Mouse (Mus musculus) embryonic facial prominence, embryonic 15.5 days (tissue): ENCODE results near the gene Slc3a1. TPM values are rescaled to one million over a fixed set of nuclear protein-coding genes. Genes with fewer than 3 reads are reported as not detected.

ENCODE experiments used
- ATAC-seq: fragments of 200-750 bp; cut with Nextera tagmentation; 2 replicates; pipeline ENCODE4 v1.8.0; 2017; ENCODE audit warnings: low read depth, moderate TSS enrichment; ENCODE audit not compliant: insufficient number of reproducible peaks, low FRiP score, low TSS enrichment
- H3K27ac ChIP-seq: fragments of 300-500 bp; sonication (generic); replicated peaks from 2 replicates; pipeline ENCODE4 v1.5.1; 2015; ENCODE audit warnings: mild to moderate bottlenecking, inconsistent platforms
- H3K27me3 ChIP-seq: fragments of 300-500 bp; sonication (generic); 2 replicates; pipeline ENCODE4 v1.6.1; 2015; ENCODE audit warnings: inconsistent platforms
- H3K36me3 ChIP-seq: fragments of 300-500 bp; sonication (generic); 2 replicates; pipeline ENCODE4 v1.6.1; 2015; ENCODE audit warnings: mild to moderate bottlenecking, inconsistent platforms
- H3K4me1 ChIP-seq: fragments of 300-500 bp; sonication (generic); 2 replicates; pipeline ENCODE4 v1.6.1; 2015; ENCODE audit warnings: inconsistent platforms
- H3K4me2 ChIP-seq: fragments of 300-500 bp; sonication (generic); replicated peaks from 2 replicates; pipeline ENCODE4 v1.6.1; 2015; ENCODE audit warnings: mild to moderate bottlenecking, inconsistent platforms
- H3K4me3 ChIP-seq: fragments of 300-500 bp; sonication (generic); replicated peaks from 2 replicates; pipeline ENCODE4 v1.5.1; 2015; ENCODE audit warnings: mild to moderate bottlenecking, inconsistent platforms
- H3K9ac ChIP-seq: fragments of 300-500 bp; sonication (generic); 2 replicates; pipeline ENCODE4 v1.6.1; 2015; ENCODE audit warnings: inconsistent platforms
- H3K9me3 ChIP-seq: fragments of 300-500 bp; sonication (generic); replicated peaks from 2 replicates; pipeline ENCODE4 v1.6.1; 2016; ENCODE audit warnings: inconsistent platforms
- WGBS: fragments of 180-500 bp; shearing (Covaris S2); methylation state at CpG from one replicate; pipeline ENCODE4 v1.1.7; 2015; 5-methylcytosine and 5-hydroxymethylcytosine counted together
- polyA plus RNA-seq: library from polyadenylated mRNA; unstranded; fragments of >200 nt; fragmentation: Nextera tagmentation; extraction: Ambion mirVana; gene quantifications from 2 replicates; pipeline ENCODE4 v1.2.1, GENCODE M21; 2015

The Slc3a1 gene
- polyA plus RNA-seq, 1 experiment from 2014 or later, result 0.21 TPM

GRCm38 (mm10) chr17:85067331-85067730 is 39.2 kb downstream of the Slc3a1 start:
- no peak overlapping the region for H3K4me3 ChIP-seq
- H3K27me3 ChIP-seq, result no peaks in the 10 kb centered on the region
- no peak overlapping the region for H3K9ac ChIP-seq
- no peak overlapping the region for H3K27ac ChIP-seq
- 93% methylated on average over 7 of the region's 7 CpGs for WGBS
- no peak overlapping the region for H3K4me2 ChIP-seq
- peaks cover 79% of the 10 kb centered on the region for H3K36me3 ChIP-seq
- ATAC-seq, result no peak
- no peaks in the 10 kb centered on the region for H3K9me3 ChIP-seq
- no peaks in the 10 kb centered on the region for H3K4me1 ChIP-seq

GRCm38 (mm10) chr17:85070658-85071057 is 42.5 kb downstream of the Slc3a1 start:
- 61% methylated on average over 6 of the region's 6 CpGs for WGBS
- no peak overlapping the region for H3K4me2 ChIP-seq
- no peaks in the 10 kb centered on the region for H3K9me3 ChIP-seq
- H3K4me1 ChIP-seq, result no peaks in the 10 kb centered on the region
- peaks cover 64% of the 10 kb centered on the region for H3K36me3 ChIP-seq
- no peak overlapping the region for H3K4me3 ChIP-seq
- no peak for ATAC-seq
- H3K9ac ChIP-seq, result no peak overlapping the region
- no peaks in the 10 kb centered on the region for H3K27me3 ChIP-seq
- no peak overlapping the region for H3K27ac ChIP-seq

GRCm38 (mm10) chr17:85071088-85071775 is 43.1 kb downstream of the Slc3a1 start:
- no peaks in the 10 kb centered on the region for H3K4me1 ChIP-seq
- no peak for ATAC-seq
- no peak overlapping the region for H3K27ac ChIP-seq
- peaks cover 64% of the 10 kb centered on the region for H3K36me3 ChIP-seq
- WGBS, result 85% methylated on average over 8 of the region's 8 CpGs
- no peak overlapping the region for H3K4me2 ChIP-seq
- no peak overlapping the region for H3K9ac ChIP-seq
- H3K9me3 ChIP-seq, result no peaks in the 10 kb centered on the region
- H3K4me3 ChIP-seq, result no peak overlapping the region
- H3K27me3 ChIP-seq, result no peaks in the 10 kb centered on the region

GRCm38 (mm10) chr17:85072383-85072782 is 44.2 kb downstream of the Slc3a1 start:
- Histone ChIP-seq H3K27me3 (no peaks in the 10 kb centered on the region), H3K9ac (no peak overlapping the region), H3K4me2 (no peak overlapping the region), H3K4me3 (no peak overlapping the region), H3K9me3 (no peaks in the 10 kb centered on the region), H3K27ac (no peak overlapping the region), H3K36me3 (peaks cover 64% of the 10 kb centered on the region), H3K4me1 (no peaks in the 10 kb centered on the region)
- ATAC-seq, result no peak
- WGBS, result 49% methylated on average over 11 of the region's 11 CpGs

- no peaks in the 10 kb centered on the region for H3K4me1 ChIP-seq
- no peaks in the 10 kb centered on the region for H3K27me3 ChIP-seq
- no peak overlapping the region for H3K27ac ChIP-seq
- ATAC-seq, result no peak
- no peak overlapping the region for H3K4me2 ChIP-seq
- no peaks in the 10 kb centered on the region for H3K9me3 ChIP-seq
- 55% methylated on average over 7 of the region's 7 CpGs for WGBS
- H3K4me3 ChIP-seq, result no peak overlapping the region
- no peak overlapping the region for H3K9ac ChIP-seq
- peaks cover 64% of the 10 kb centered on the region for H3K36me3 ChIP-seq
Measured at GRCm38 (mm10) chr17:85073214-85073613, 45.0 kb downstream of the Slc3a1 start.

GRCm38 (mm10) chr17:85074083-85074482 is 45.9 kb downstream of the Slc3a1 start:
- H3K27me3 ChIP-seq, result no peaks in the 10 kb centered on the region
- no peak overlapping the region for H3K4me2 ChIP-seq
- H3K4me3 ChIP-seq, result no peak overlapping the region
- ATAC-seq, result no peak
- H3K9me3 ChIP-seq, result no peaks in the 10 kb centered on the region
- H3K9ac ChIP-seq, result no peak overlapping the region
- H3K4me1 ChIP-seq, result no peaks in the 10 kb centered on the region
- H3K36me3 ChIP-seq, result peaks cover 64% of the 10 kb centered on the region
- H3K27ac ChIP-seq, result no peak overlapping the region
- WGBS, result 85% methylated on average over 4 of the region's 4 CpGs

GRCm38 (mm10) chr17:85079276-85079675 is 51.1 kb downstream of the Slc3a1 start:
- Histone ChIP-seq H3K9ac (no peak overlapping the region), H3K36me3 (peaks cover 45% of the 10 kb centered on the region), H3K4me3 (no peak overlapping the region), H3K27ac (no peak overlapping the region), H3K4me2 (no peak overlapping the region), H3K9me3 (no peaks in the 10 kb centered on the region), H3K27me3 (no peaks in the 10 kb centered on the region), H3K4me1 (no peaks in the 10 kb centered on the region)
- no peak for ATAC-seq
- 93% methylated on average over 3 of the region's 3 CpGs for WGBS

GRCm38 (mm10) chr17:85080781-85081180 is 52.6 kb downstream of the Slc3a1 start:
- Histone ChIP-seq H3K4me2 (no peak overlapping the region), H3K4me1 (no peaks in the 10 kb centered on the region), H3K27ac (no peak overlapping the region), H3K9me3 (no peaks in the 10 kb centered on the region), H3K9ac (no peak overlapping the region), H3K27me3 (no peaks in the 10 kb centered on the region), H3K36me3 (peaks cover 37% of the 10 kb centered on the region), H3K4me3 (no peak overlapping the region)
- 92% methylated on average over 11 of the region's 11 CpGs for WGBS
- ATAC-seq, result no peak

GRCm38 (mm10) chr17:85085335-85085734 is 57.2 kb downstream of the Slc3a1 start:
- Histone ChIP-seq H3K9me3 (no peaks in the 10 kb centered on the region), H3K27me3 (no peaks in the 10 kb centered on the region), H3K9ac (no peak overlapping the region), H3K27ac (no peak overlapping the region), H3K4me2 (no peak overlapping the region), H3K4me1 (peaks cover 5% of the 10 kb centered on the region; the same call in 1 of the 2 replicates), H3K4me3 (no peak overlapping the region), H3K36me3 (peaks cover 7% of the 10 kb centered on the region)
- ATAC-seq, result no peak
- WGBS, result 85% methylated on average over 2 of the region's 2 CpGs

GRCm38 (mm10) chr17:85086501-85086900 is 58.3 kb downstream of the Slc3a1 start:
- Histone ChIP-seq H3K27me3 (no peaks in the 10 kb centered on the region), H3K9me3 (no peaks in the 10 kb centered on the region), H3K4me2 (no peak overlapping the region), H3K36me3 (no peaks in the 10 kb centered on the region), H3K27ac (no peak overlapping the region), H3K4me3 (no peak overlapping the region), H3K4me1 (peaks cover 9% of the 10 kb centered on the region), H3K9ac (no peak overlapping the region)
- 93% methylated on average over 1 of the region's 1 CpGs for WGBS
- ATAC-seq, result no peak

- Histone ChIP-seq H3K27me3 (no peaks in the 10 kb centered on the region), H3K4me1 (peaks cover 12% of the 10 kb centered on the region), H3K9me3 (no peaks in the 10 kb centered on the region), H3K27ac (no peak overlapping the region), H3K4me3 (no peak overlapping the region), H3K9ac (no peak overlapping the region), H3K4me2 (no peak overlapping the region), H3K36me3 (no peaks in the 10 kb centered on the region)
- WGBS, result 82% methylated on average over 5 of the region's 5 CpGs
- no peak for ATAC-seq
Measured at GRCm38 (mm10) chr17:85087591-85087990, 59.4 kb downstream of the Slc3a1 start.

- no peak overlapping the region for H3K4me2 ChIP-seq
- 69% methylated on average over 11 of the region's 11 CpGs for WGBS
- H3K27ac ChIP-seq, result no peak overlapping the region
- no peaks in the 10 kb centered on the region for H3K9me3 ChIP-seq
- H3K27me3 ChIP-seq, result no peaks in the 10 kb centered on the region
- no peaks in the 10 kb centered on the region for H3K36me3 ChIP-seq
- H3K4me1 ChIP-seq, result peaks cover 12% of the 10 kb centered on the region
- no peak for ATAC-seq
- H3K4me3 ChIP-seq, result no peak overlapping the region
- H3K9ac ChIP-seq, result no peak overlapping the region
Measured at GRCm38 (mm10) chr17:85088401-85088800, 60.2 kb downstream of the Slc3a1 start.
